Mouse (Mus musculus) heart, embryonic 16.5 days (tissue): ENCODE measurements at regions not wholly inside any gene's neighbourhood (a gene's known extent, or its start where the extent isn't known, plus 50 kb on each side); places are given as distances from the start of the nearest gene placed in this dataset.
A peak's percentile ranks its signal among the peaks of the same experiment; 100 is the strongest.

Experiments
- ATAC-seq: fragments of 200-750 bp; cut with Nextera tagmentation; replicated peaks from 2 replicates; pipeline ENCODE4 v1.8.0; 2017; ENCODE audit warnings: moderate number of reproducible peaks; ENCODE audit not compliant: insufficient read depth, low FRiP score; ENCODE audit errors: extremely low read depth
- H3K27ac ChIP-seq: fragments of 300-500 bp; sonication (generic); 2 replicates; pipeline ENCODE4 v1.5.1; 2014; ENCODE audit warnings: mild to moderate bottlenecking, low read length, control low read depth, moderate library complexity
- H3K27me3 ChIP-seq: fragments of 300-500 bp; sonication (generic); 2 replicates; pipeline ENCODE4 v1.6.1; 2014; ENCODE audit warnings: low read length, mixed read lengths; ENCODE audit not compliant: control insufficient read depth, insufficient read depth
- H3K36me3 ChIP-seq: fragments of 300-500 bp; sonication (generic); 2 replicates; pipeline ENCODE4 v1.6.1; 2014; ENCODE audit not compliant: control insufficient read depth, insufficient read depth
- H3K4me1 ChIP-seq: fragments of 300-500 bp; sonication (generic); 2 replicates; pipeline ENCODE4 v1.6.1; 2014; ENCODE audit warnings: low read length, mixed read lengths; ENCODE audit not compliant: control insufficient read depth, insufficient read depth
- H3K4me2 ChIP-seq: fragments of 300-500 bp; sonication (generic); 2 replicates; pipeline ENCODE4 v1.6.1; 2014; ENCODE audit warnings: low read depth, mild to moderate bottlenecking, control low read depth, low read length
- H3K4me3 ChIP-seq: fragments of 300-500 bp; sonication (generic); 2 replicates; pipeline ENCODE4 v1.5.1; 2014; ENCODE audit warnings: mild to moderate bottlenecking, control low read depth, low read length
- H3K9ac ChIP-seq: fragments of 300-500 bp; sonication (generic); 2 replicates; pipeline ENCODE4 v1.6.1; 2014; ENCODE audit warnings: low read length, control low read depth
- H3K9me3 ChIP-seq: fragments of 300-500 bp; sonication (generic); replicated peaks from 2 replicates; pipeline ENCODE4 v1.6.1; 2016; ENCODE audit warnings: low read length; ENCODE audit not compliant: control insufficient read depth
- WGBS: fragments of 180-500 bp; shearing (Covaris S2); extraction: QIAGEN DNeasy Blood & Tissue Kit; methylation state at CpG from one replicate; pipeline ENCODE4 v1.1.7; 2014; 5-methylcytosine and 5-hydroxymethylcytosine counted together

GRCm38 (mm10) chr7:37359473-37359872 lies 414.0 kb downstream of the Zfp536 start:
- Histone ChIP-seq H3K27ac (no peak overlapping the region), H3K27me3 (no peaks in the 10 kb centered on the region; the same call in 1 of the 2 replicates), H3K9ac (no peak overlapping the region), H3K36me3 (no peaks in the 10 kb centered on the region), H3K9me3 (no peaks in the 10 kb centered on the region), H3K4me1 (peaks cover 11% of the 10 kb centered on the region), H3K4me3 (no peak overlapping the region), H3K4me2 (no peak overlapping the region)
- WGBS, result 78% methylated on average over 8 of the region's 8 CpGs
- no peak for ATAC-seq

- 5% methylated on average over 3 of the region's 3 CpGs for WGBS
- Histone ChIP-seq H3K27ac (no peak overlapping the region), H3K36me3 (no peaks in the 10 kb centered on the region), H3K4me1 (peaks cover 11% of the 10 kb centered on the region), H3K9me3 (no peaks in the 10 kb centered on the region), H3K4me3 (no peak overlapping the region), H3K27me3 (no peaks in the 10 kb centered on the region; the same call in 1 of the 2 replicates), H3K4me2 (no peak overlapping the region), H3K9ac (no peak overlapping the region)
- no peak for ATAC-seq
Observed at GRCm38 (mm10) chr7:37360171-37360570, 413.3 kb downstream of the Zfp536 start.

- peak; percentile 47 for ATAC-seq
- H3K36me3 ChIP-seq, result no peaks in the 10 kb centered on the region
Observed at GRCm38 (mm10) chr7:37361802-37362441, 411.5 kb downstream of the Zfp536 start.

GRCm38 (mm10) chr7:37362879-37363278 lies 410.6 kb downstream of the Zfp536 start:
- H3K4me1 ChIP-seq, result peaks cover 11% of the 10 kb centered on the region
- no peaks in the 10 kb centered on the region for H3K27me3 ChIP-seq
- H3K9ac ChIP-seq, result no peak overlapping the region; the same call in 1 of the 2 replicates
- no peak for ATAC-seq
- no peaks in the 10 kb centered on the region for H3K9me3 ChIP-seq
- H3K36me3 ChIP-seq, result no peaks in the 10 kb centered on the region
- WGBS, result 54% methylated on average over 8 of the region's 8 CpGs
- H3K27ac ChIP-seq, result no peak overlapping the region
- peak overlapping the region; percentile 55; the same call in 1 of the 2 replicates for H3K4me3 ChIP-seq
- peak overlapping the region; percentile 79 for H3K4me2 ChIP-seq

More at GRCm38 (mm10) chr7:37361802-37362441, 411.5 kb downstream of the Zfp536 start:
- Histone ChIP-seq H3K4me1 (peaks cover 11% of the 10 kb centered on the region), H3K9me3 (no peaks in the 10 kb centered on the region), H3K4me3 (peak overlapping the region; percentile 55), H3K27ac (peak overlapping the region; percentile 79), H3K4me2 (peak overlapping the region; percentile 79), H3K9ac (peak overlapping the region; percentile 69), H3K27me3 (no peaks in the 10 kb centered on the region)
- WGBS, result 4% methylated on average over 16 of the region's 16 CpGs

GRCm38 (mm10) chr7:37363629-37364175 lies 409.7 kb downstream of the Zfp536 start:
- WGBS, result 38% methylated on average over 10 of the region's 10 CpGs
- H3K4me3 ChIP-seq, result no peak overlapping the region
- no peak overlapping the region for H3K9ac ChIP-seq
- H3K27me3 ChIP-seq, result no peaks in the 10 kb centered on the region
- H3K4me2 ChIP-seq, result no peak overlapping the region
- peaks cover 11% of the 10 kb centered on the region for H3K4me1 ChIP-seq
- H3K36me3 ChIP-seq, result no peaks in the 10 kb centered on the region
- no peaks in the 10 kb centered on the region for H3K9me3 ChIP-seq
- no peak for ATAC-seq
- H3K27ac ChIP-seq, result no peak overlapping the region

GRCm38 (mm10) chr7:37364221-37364620 lies 409.2 kb downstream of the Zfp536 start:
- Histone ChIP-seq H3K36me3 (no peaks in the 10 kb centered on the region), H3K4me1 (peaks cover 11% of the 10 kb centered on the region), H3K27me3 (no peaks in the 10 kb centered on the region), H3K4me3 (no peak overlapping the region), H3K4me2 (no peak overlapping the region), H3K27ac (no peak overlapping the region), H3K9me3 (no peaks in the 10 kb centered on the region), H3K9ac (no peak overlapping the region)
- ATAC-seq, result no peak
- 49% methylated on average over 9 of the region's 9 CpGs for WGBS

GRCm38 (mm10) chr7:37366006-37366405 lies 407.4 kb downstream of the Zfp536 start:
- no peaks in the 10 kb centered on the region for H3K27me3 ChIP-seq
- H3K4me1 ChIP-seq, result peaks cover 11% of the 10 kb centered on the region
- H3K9me3 ChIP-seq, result no peaks in the 10 kb centered on the region
- no peaks in the 10 kb centered on the region for H3K36me3 ChIP-seq
- no peak overlapping the region for H3K4me2 ChIP-seq
- H3K27ac ChIP-seq, result no peak overlapping the region
- no peak overlapping the region for H3K9ac ChIP-seq
- no peak for ATAC-seq
- no peak overlapping the region for H3K4me3 ChIP-seq
- WGBS, result 63% methylated on average over 19 of the region's 19 CpGs

GRCm38 (mm10) chr7:37369698-37370097 lies 403.7 kb downstream of the Zfp536 start:
- Histone ChIP-seq H3K4me3 (no peak overlapping the region), H3K27ac (no peak overlapping the region), H3K36me3 (no peaks in the 10 kb centered on the region), H3K9ac (no peak overlapping the region), H3K9me3 (no peaks in the 10 kb centered on the region), H3K27me3 (no peaks in the 10 kb centered on the region), H3K4me1 (no peaks in the 10 kb centered on the region), H3K4me2 (no peak overlapping the region)
- 58% methylated on average over 4 of the region's 4 CpGs for WGBS
- no peak for ATAC-seq

GRCm38 (mm10) chr7:37373864-37374263 lies 399.6 kb downstream of the Zfp536 start:
- H3K4me2 ChIP-seq, result peak overlapping the region; percentile 41; the same call in 1 of the 2 replicates
- 12% methylated on average over 11 of the region's 11 CpGs for WGBS
- H3K27ac ChIP-seq, result no peak overlapping the region
- no peak overlapping the region for H3K9ac ChIP-seq
- H3K9me3 ChIP-seq, result no peaks in the 10 kb centered on the region
- peaks cover 9% of the 10 kb centered on the region; the same call in 1 of the 2 replicates for H3K4me1 ChIP-seq
- H3K36me3 ChIP-seq, result no peaks in the 10 kb centered on the region
- H3K27me3 ChIP-seq, result no peaks in the 10 kb centered on the region
- no peak for ATAC-seq
- H3K4me3 ChIP-seq, result no peak overlapping the region
